Mouse (Mus musculus) liver, adult 2 months (tissue): ENCODE data around the gene Acads.

Source experiments
- CTCF ChIP-seq: fragments of 200-500 bp; IDR thresholded peaks from 2 replicates; pipeline ENCODE4 v1.5.1; 2011; ENCODE audit warnings: low read depth, low read length, control low read depth
- POLR2A ChIP-seq: fragments of 200-500 bp; IDR thresholded peaks from 2 replicates; pipeline ENCODE4 v1.6.1; 2011; ENCODE audit warnings: low read length, control low read depth; ENCODE audit not compliant: insufficient read depth; ENCODE audit errors: extremely low read depth

DNA sequence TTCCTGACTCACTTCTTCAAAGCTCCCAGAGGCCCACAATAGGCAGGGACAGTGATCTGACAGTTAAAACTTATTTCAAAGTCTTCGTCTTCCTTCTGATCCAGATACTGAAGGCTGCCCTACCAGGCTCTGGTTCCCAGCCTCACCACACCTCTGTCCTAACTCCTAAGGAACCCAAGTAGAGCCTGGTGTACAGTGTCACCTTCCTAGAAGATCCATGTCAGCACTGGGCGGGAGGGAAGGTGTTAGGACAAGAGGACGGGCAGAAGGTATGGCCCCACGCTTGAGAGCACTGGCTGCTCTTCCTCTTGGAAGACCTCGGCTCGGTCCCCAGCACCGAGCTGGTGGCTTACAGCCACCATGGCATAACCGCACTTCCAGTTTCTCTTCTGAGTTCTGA lies 29.2 kb upstream of the Acads start:
- TF ChIP-seq POLR2A (no peak), CTCF (no peak)
